Mouse (Mus musculus) MEL (cell line): ENCODE measurements at regions not wholly inside any gene's neighbourhood (a gene's known extent, or its start where the extent isn't known, plus 50 kb on each side); places are given as distances from the start of the nearest gene placed in this dataset.

ENCODE experiments used
- DNase-seq: peaks from one replicate; pipeline ENCODE4 v3.0.0; 2011; ENCODE audit warnings: low read depth, low spot score
- H3K27ac ChIP-seq: 2 replicates; pipeline ENCODE4 v1.5.1; 2012; ENCODE audit warnings: low read depth, mild to moderate bottlenecking, control low read depth, low read length, moderate library complexity; ENCODE audit not compliant: control insufficient read depth
- H3K27me3 ChIP-seq, 2 experiments: fragments of 150-350 bp in 1 of 2; sonication (generic) in 1 of 2; 2 replicates each; pipeline ENCODE4 v1.6.1; 2012; ENCODE audit warnings: low read length in 2 of 2, mild to moderate bottlenecking in 2 of 2, improper control_type of control experiment in 1 of 2, moderate library complexity in 1 of 2; ENCODE audit not compliant: insufficient read depth in 2 of 2, control insufficient read depth in 1 of 2
- H3K36me3 ChIP-seq, 2 experiments: 2 replicates each; pipeline ENCODE4 v1.6.1; 2012 to 2014; ENCODE audit warnings: low read length in 2 of 2, improper control_type of control experiment in 1 of 2, inconsistent platforms in 1 of 2, mild to moderate bottlenecking in 1 of 2; ENCODE audit not compliant: insufficient read depth in 2 of 2, control insufficient read depth in 1 of 2
- H3K4me1 ChIP-seq, 2 experiments: fragments of 150-350 bp in 1 of 2; sonication (generic) in 1 of 2; 2 replicates each; pipeline ENCODE4 v1.6.1; 2012; ENCODE audit warnings: low read length in 2 of 2, improper control_type of control experiment in 1 of 2, mild to moderate bottlenecking in 1 of 2; ENCODE audit not compliant: insufficient read depth in 2 of 2, control insufficient read depth in 1 of 2
- H3K4me3 ChIP-seq, 2 experiments: fragments of 150-350 bp in 1 of 2; sonication (generic) in 1 of 2; 2 replicates each; pipeline ENCODE4 v1.5.1; 2012; ENCODE audit warnings: low read depth in 2 of 2, low read length in 2 of 2, mild to moderate bottlenecking in 2 of 2, moderate library complexity in 2 of 2, control low read depth in 1 of 2, improper control_type of control experiment in 1 of 2; ENCODE audit not compliant: control insufficient read depth in 1 of 2, insufficient read depth in 1 of 2
- H3K79me2 ChIP-seq: 2 replicates; pipeline ENCODE4 v1.6.1; 2012; ENCODE audit warnings: mild to moderate bottlenecking, low read length, moderate library complexity; ENCODE audit not compliant: control insufficient read depth, poor library complexity, insufficient read depth
- H3K9ac ChIP-seq: 2 replicates; pipeline ENCODE4 v1.6.1; 2012; ENCODE audit warnings: low read depth, mild to moderate bottlenecking, control low read depth, low read length, moderate library complexity; ENCODE audit not compliant: control insufficient read depth, poor library complexity, severe bottlenecking
- H3K9me3 ChIP-seq: fragments of 150-350 bp; sonication (generic); replicated peaks from 2 replicates; pipeline ENCODE4 v1.6.1; 2012; ENCODE audit warnings: mild to moderate bottlenecking, low read length, improper control_type of control experiment, moderate library complexity; ENCODE audit not compliant: insufficient read depth
- CHD1 ChIP-seq: IDR thresholded peaks from 2 replicates; pipeline ENCODE4 v1.6.1; 2012; ENCODE audit warnings: low read depth, mild to moderate bottlenecking, inconsistent platforms, low read length, improper control_type of control experiment
- CHD2 ChIP-seq: IDR thresholded peaks from 2 replicates; pipeline ENCODE4 v1.6.1; 2011; ENCODE audit warnings: low read length, improper control_type of control experiment
- E2F4 ChIP-seq: IDR thresholded peaks from 2 replicates; pipeline ENCODE4 v1.6.1; 2011; ENCODE audit warnings: low read depth, low read length, improper control_type of control experiment, borderline replicate concordance
- EP300 ChIP-seq, 2 experiments: IDR thresholded peaks; 2 replicates each; pipeline ENCODE4 v1.6.1; 2011; ENCODE audit warnings: improper control_type of control experiment in 2 of 2, low read length in 2 of 2, low read depth in 1 of 2, mild to moderate bottlenecking in 1 of 2
- ETS1 ChIP-seq: IDR thresholded peaks from 2 replicates; pipeline ENCODE4 v1.6.1; 2012; ENCODE audit warnings: low read depth, mild to moderate bottlenecking, inconsistent platforms, low read length, improper control_type of control experiment, moderate library complexity
- GATA1 ChIP-seq: IDR thresholded peaks from 2 replicates; pipeline ENCODE4 v1.6.1; 2011; ENCODE audit warnings: low read depth, low read length, improper control_type of control experiment
- JUND ChIP-seq: IDR thresholded peaks from 2 replicates; pipeline ENCODE4 v1.6.1; 2011; ENCODE audit warnings: low read depth, mild to moderate bottlenecking, improper control_type of control experiment, low read length
- KAT2A ChIP-seq: conservative IDR thresholded peaks from 2 replicates; pipeline ENCODE4 v1.6.1; 2012; ENCODE audit warnings: low read depth, low read length, improper control_type of control experiment, inconsistent platforms
- MXI1 ChIP-seq: IDR thresholded peaks from 2 replicates; pipeline ENCODE4 v1.6.1; 2011; ENCODE audit warnings: mild to moderate bottlenecking, low read depth, low read length, improper control_type of control experiment
- NELFE ChIP-seq: IDR thresholded peaks from 2 replicates; pipeline ENCODE4 v1.6.1; 2011; ENCODE audit warnings: low read depth, low read length, improper control_type of control experiment
- POLR2A ChIP-seq, 2 experiments: IDR thresholded peaks; 2 replicates each; pipeline ENCODE4 v1.6.1; 2011 to 2012; ENCODE audit warnings: low read length in 2 of 2, mild to moderate bottlenecking in 2 of 2, control low read depth in 1 of 2, improper control_type of control experiment in 1 of 2, low read depth in 1 of 2, moderate library complexity in 1 of 2; ENCODE audit not compliant: control insufficient read depth in 1 of 2, insufficient read depth in 1 of 2, poor library complexity in 1 of 2
- POLR2AphosphoS2 ChIP-seq: IDR thresholded peaks from 2 replicates; pipeline ENCODE4 v1.6.1; 2011; ENCODE audit warnings: low read length, improper control_type of control experiment
- RCOR1 ChIP-seq: IDR thresholded peaks from 2 replicates; pipeline ENCODE4 v1.6.1; 2012; ENCODE audit warnings: low read depth, mild to moderate bottlenecking, inconsistent platforms, low read length, improper control_type of control experiment
- TAL1 ChIP-seq: IDR thresholded peaks from 2 replicates; pipeline ENCODE4 v1.6.1; 2012; ENCODE audit warnings: mild to moderate bottlenecking, inconsistent platforms, low read length, moderate library complexity, mixed read lengths
- TBP ChIP-seq: IDR thresholded peaks from 2 replicates; pipeline ENCODE4 v1.8.0; 2011; ENCODE audit warnings: low read depth, low read length, improper control_type of control experiment
- UBTF ChIP-seq: IDR thresholded peaks from 2 replicates; pipeline ENCODE4 v1.6.1; 2012; ENCODE audit warnings: low read depth, mild to moderate bottlenecking, inconsistent platforms, low read length, improper control_type of control experiment, moderate library complexity, borderline replicate concordance; ENCODE audit not compliant: insufficient read depth
- USF1 ChIP-seq: IDR thresholded peaks from 2 replicates; pipeline ENCODE4 v1.6.1; 2014; ENCODE audit warnings: low read depth, mild to moderate bottlenecking, inconsistent platforms, low read length, improper control_type of control experiment, moderate library complexity
- USF2 ChIP-seq, 2 experiments: IDR thresholded peaks; 2 replicates each; pipeline ENCODE4 v1.6.1; 2011 to 2012; ENCODE audit warnings: improper control_type of control experiment in 2 of 2, low read length in 2 of 2, borderline replicate concordance in 1 of 2, inconsistent platforms in 1 of 2, low read depth in 1 of 2, mild to moderate bottlenecking in 1 of 2; ENCODE audit not compliant: insufficient read depth in 1 of 2
- ZC3H11A ChIP-seq: IDR thresholded peaks from 2 replicates; pipeline ENCODE4 v1.6.1; 2012; ENCODE audit warnings: low read depth, mild to moderate bottlenecking, inconsistent platforms, low read length, improper control_type of control experiment
- ZKSCAN1 ChIP-seq: IDR thresholded peaks from 2 replicates; pipeline ENCODE4 v1.6.1; 2012; ENCODE audit warnings: low read depth, mild to moderate bottlenecking, inconsistent platforms, low read length, improper control_type of control experiment, moderate library complexity
- ZNF384 ChIP-seq: IDR thresholded peaks from 2 replicates; pipeline ENCODE4 v1.6.1; 2012; ENCODE audit warnings: low read depth, mild to moderate bottlenecking, inconsistent platforms, low read length, improper control_type of control experiment

DNA sequence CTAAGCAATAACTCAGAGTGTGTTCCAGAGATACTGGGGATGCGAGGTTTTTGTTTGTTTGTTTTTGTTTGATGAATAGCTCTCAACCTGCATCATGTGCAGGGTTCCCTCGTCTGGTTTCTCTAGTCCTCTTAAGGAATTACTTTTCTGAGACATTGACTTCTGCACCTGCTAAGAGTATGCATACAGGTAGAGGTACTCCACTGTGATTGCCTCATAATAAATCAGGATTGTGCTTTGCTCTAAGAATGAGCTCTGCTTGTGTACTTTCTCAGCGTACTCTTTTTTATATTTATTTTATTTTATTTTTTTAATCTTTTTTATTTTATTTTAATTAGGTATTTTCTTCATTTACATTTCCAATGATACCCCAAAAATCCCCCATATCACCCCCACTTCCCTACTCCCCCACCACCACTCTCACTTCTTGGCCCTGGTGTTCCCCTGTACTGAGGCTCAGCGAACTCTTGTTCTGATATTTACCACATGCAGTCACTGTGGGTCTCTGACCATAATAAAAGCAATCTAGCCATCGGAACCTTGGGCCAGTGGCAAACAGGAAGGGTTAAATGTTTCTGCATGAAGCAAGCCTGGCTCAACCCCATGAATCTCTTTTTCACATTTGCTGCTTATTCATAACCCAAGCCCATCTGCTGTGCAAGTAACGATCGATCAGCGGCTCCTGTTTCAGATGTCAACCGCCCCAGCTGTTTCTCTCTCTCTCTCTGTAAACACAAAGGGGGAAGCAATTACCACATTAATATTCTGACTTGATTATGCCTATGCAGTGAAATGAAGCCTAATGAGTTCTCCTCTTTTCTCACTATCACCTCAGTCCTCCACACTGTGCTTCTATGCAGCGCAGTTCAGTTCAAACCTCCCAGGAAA lies 693.8 kb downstream of the Inhba start:
- Histone ChIP-seq H3K9ac (no peak overlapping the region), H3K27ac (no peak overlapping the region), H3K4me3 (no peak overlapping the region), H3K9me3 (no peaks in the 10 kb centered on the region), H3K27me3 (no peaks in the 10 kb centered on the region), H3K36me3 (no peaks in the 10 kb centered on the region), H3K4me1 (no peaks in the 10 kb centered on the region), H3K79me2 (no peaks in the 10 kb centered on the region)
- TF ChIP-seq ZC3H11A = no peak
- no peak for TF ChIP-seq RCOR1
- no peak for TF ChIP-seq POLR2A (IDR thresholded peaks at IDR 0.05; ENCODE audit: control insufficient read depth in 1 of 2, insufficient read depth in 1 of 2, low read depth in 1 of 2, low read length in 2 of 2, poor library complexity in 1 of 2)
- no peak for TF ChIP-seq GATA1
- no peak for TF ChIP-seq ZKSCAN1
- no peak for TF ChIP-seq JUND
- TF ChIP-seq CHD2 = no peak
- no peak for TF ChIP-seq ZNF384
- TF ChIP-seq USF1 = no peak
- TF ChIP-seq TBP = no peak
- no peak for DNase-seq

DNA sequence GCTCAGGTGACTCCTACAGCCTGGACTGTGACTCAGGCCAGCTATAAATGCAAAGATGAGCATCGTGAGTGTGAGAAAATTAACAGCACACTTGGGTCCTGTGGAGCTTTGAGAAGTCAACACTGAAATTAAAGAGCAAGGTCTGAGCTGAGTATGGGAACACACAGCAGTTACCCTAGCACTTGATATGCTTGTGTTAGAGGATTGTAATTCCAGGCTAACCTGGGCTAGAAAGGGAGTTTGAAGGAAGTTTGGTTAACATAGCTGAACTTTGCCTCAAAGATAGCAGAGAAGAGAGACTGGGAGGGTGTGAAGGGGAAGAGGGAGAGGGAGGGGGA lies 694.4 kb downstream of the Inhba start:
- no peaks in the 10 kb centered on the region for H3K9me3 ChIP-seq
- no peak overlapping the region for H3K9ac ChIP-seq
- H3K27me3 ChIP-seq = no peaks in the 10 kb centered on the region
- no peaks in the 10 kb centered on the region for H3K36me3 ChIP-seq
- H3K27ac ChIP-seq = no peak overlapping the region
- H3K79me2 ChIP-seq = no peaks in the 10 kb centered on the region
- no peak for DNase-seq
- H3K4me1 ChIP-seq = no peaks in the 10 kb centered on the region
- no peak overlapping the region for H3K4me3 ChIP-seq
- TF ChIP-seq CHD2 (no peak), JUND (no peak), NELFE (no peak), TAL1 (no peak), KAT2A (no peak), E2F4 (no peak), RCOR1 (no peak), ZC3H11A (no peak), POLR2AphosphoS2 (no peak), MXI1 (no peak), UBTF (no peak), EP300 (IDR thresholded peaks at IDR 0.05; ENCODE audit: low read depth in 1 of 2, low read length in 2 of 2) (no peak), CHD1 (no peak), ETS1 (no peak), USF2 (IDR thresholded peaks at IDR 0.05; ENCODE audit: borderline replicate concordance in 1 of 2, insufficient read depth in 1 of 2, low read depth in 1 of 2, low read length in 2 of 2) (no peak)
